Mouse (Mus musculus) brown adipose tissue, adult 24 weeks (tissue): Measurements from ENCODE around the gene Hectd3. TPM values are rescaled to one million over a fixed set of nuclear protein-coding genes. Genes with fewer than 3 reads are reported as not detected.

Source experiments
- H3K27ac ChIP-seq: fragments of 200-500 bp; replicated peaks from 2 replicates; pipeline ENCODE4 v1.5.1; 2012; ENCODE audit warnings: low read depth, mild to moderate bottlenecking, low read length
- H3K4me1 ChIP-seq: fragments of 200-500 bp; 2 replicates; pipeline ENCODE4 v1.6.1; 2012; ENCODE audit warnings: low read length, mixed read lengths; ENCODE audit not compliant: control insufficient read depth, insufficient read depth, insufficient read length
- H3K4me3 ChIP-seq: fragments of 200-500 bp; 2 replicates; pipeline ENCODE4 v1.5.1; 2012; ENCODE audit warnings: low read depth, mild to moderate bottlenecking, low read length, moderate library complexity; ENCODE audit not compliant: insufficient read depth
- polyA plus RNA-seq: library from polyadenylated mRNA; stranded (reverse); fragments of >200 nt; gene quantifications from 2 replicates; pipeline ENCODE4 v1.2.4, GENCODE M21; 2012; ENCODE audit not compliant: missing spikeins, insufficient read depth, insufficient read length

Gene Hectd3
- polyA plus RNA-seq, 1 experiment, result 15.5 TPM

DNA sequence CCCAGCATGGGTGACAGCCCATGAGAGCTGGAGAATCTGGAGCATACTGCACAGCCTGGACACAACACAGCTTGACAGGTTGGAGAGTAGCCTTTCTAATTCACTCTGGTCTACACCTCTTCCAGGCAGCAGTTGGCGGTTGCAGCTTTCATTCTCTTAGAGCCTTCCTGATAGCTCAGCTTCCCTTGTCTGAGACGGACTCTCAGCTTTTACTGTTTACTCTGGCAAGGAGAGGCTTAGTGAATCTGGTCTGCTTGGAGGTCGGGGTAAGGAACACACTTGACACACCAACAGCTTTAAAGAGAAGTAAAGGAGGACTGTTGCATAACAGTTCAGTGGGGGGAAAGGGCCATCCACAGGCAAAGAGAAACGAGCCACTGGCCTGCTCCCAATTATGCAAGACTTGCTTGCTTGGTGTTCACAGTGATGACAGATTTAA is 46.2 kb downstream of the Hectd3 start:
- Histone ChIP-seq H3K27ac (peak overlapping the region; percentile 97), H3K4me1 (peaks cover 10% of the 10 kb centered on the region), H3K4me3 (peak overlapping the region; percentile 39)

DNA sequence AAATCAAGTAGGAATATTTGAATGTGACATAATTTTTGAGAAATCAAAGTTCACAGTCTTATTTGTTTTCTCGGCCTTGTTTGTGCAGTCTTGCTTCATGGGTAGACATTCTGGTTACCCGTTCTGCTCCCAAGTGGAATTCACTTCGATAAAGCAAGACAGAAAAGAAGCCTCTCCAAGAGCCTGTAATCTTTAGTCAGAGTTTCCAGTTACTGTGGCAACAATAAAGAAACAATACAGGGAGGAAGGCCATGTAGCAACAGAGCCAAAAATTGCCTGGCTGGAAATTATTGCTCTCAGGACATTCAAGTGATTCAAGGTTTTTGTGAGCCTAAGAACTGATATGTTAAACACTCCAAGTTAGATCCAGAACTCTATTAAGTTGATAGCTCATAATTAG is 53.7 kb downstream of the Hectd3 start:
- H3K27ac ChIP-seq, result no peak overlapping the region
- no peaks in the 10 kb centered on the region for H3K4me1 ChIP-seq
- H3K4me3 ChIP-seq, result no peak overlapping the region

GRCm38 (mm10) chr4:117049485-117049884 is 54.4 kb downstream of the Hectd3 start:
- no peak overlapping the region for H3K27ac ChIP-seq
- no peaks in the 10 kb centered on the region for H3K4me1 ChIP-seq
- no peak overlapping the region for H3K4me3 ChIP-seq

- no peak overlapping the region for H3K27ac ChIP-seq
- H3K4me1 ChIP-seq, result no peaks in the 10 kb centered on the region
- H3K4me3 ChIP-seq, result no peak overlapping the region
Measured at GRCm38 (mm10) chr4:117052626-117053025, 57.5 kb downstream of the Hectd3 start.

GRCm38 (mm10) chr4:117053956-117054355 is 58.8 kb downstream of the Hectd3 start:
- Histone ChIP-seq H3K4me1 (no peaks in the 10 kb centered on the region), H3K27ac (no peak overlapping the region), H3K4me3 (no peak overlapping the region)

Other genes with a start within 250 kb of the Hectd3 start
- gene Toe1, start 187.7 kb upstream of the Hectd3 start, polyA plus RNA-seq, result 6.0 and 7.8 TPM in 2 replicates
- gene Mutyh, start 187.6 kb upstream of the Hectd3 start, polyA plus RNA-seq, result 3.3 and 3.6 TPM in 2 replicates
- 6.5 and 10.3 TPM in 2 replicates for gene Hpdl, start 173.6 kb upstream of the Hectd3 start, polyA plus RNA-seq
- 0.79 and 1.2 TPM in 2 replicates for gene Zswim5, start 117.9 kb upstream of the Hectd3 start, polyA plus RNA-seq
- 97.3 and 145 TPM in 2 replicates for gene Urod, start 904 bp upstream of the Hectd3 start, polyA plus RNA-seq
- gene Eif2b3, start 24.1 kb downstream of the Hectd3 start, polyA plus RNA-seq, result 22.6 TPM in 2 replicates
- 1.2 and 1.5 TPM in 2 replicates for gene Ptch2, start 100.8 kb downstream of the Hectd3 start, polyA plus RNA-seq
- gene Btbd19, start 130.4 kb downstream of the Hectd3 start, polyA plus RNA-seq, result 1.8 TPM in 1 of 2 replicates, not detected in the other
- gene Tctex1d4, start 131.5 kb downstream of the Hectd3 start, polyA plus RNA-seq, result not detected in 2 replicates
- 0.71 and 2.5 TPM in 2 replicates for gene Plk3, start 138.6 kb downstream of the Hectd3 start, polyA plus RNA-seq
- gene Rps8, start 160.9 kb downstream of the Hectd3 start, polyA plus RNA-seq, result 544 and 683 TPM in 2 replicates
- gene Kif2c, start 187.3 kb downstream of the Hectd3 start, polyA plus RNA-seq, result not detected in 2 replicates